Mouse (Mus musculus) cerebellum, postnatal 14 days (tissue): ENCODE measurements around the gene Tprn.

ENCODE experiments used
- DNase-seq, 2 experiments: peaks; one replicate each; pipeline ENCODE4 v3.0.0; 2021; ENCODE audit warnings: mixed read lengths in 2 of 2

Tprn gene

DNA sequence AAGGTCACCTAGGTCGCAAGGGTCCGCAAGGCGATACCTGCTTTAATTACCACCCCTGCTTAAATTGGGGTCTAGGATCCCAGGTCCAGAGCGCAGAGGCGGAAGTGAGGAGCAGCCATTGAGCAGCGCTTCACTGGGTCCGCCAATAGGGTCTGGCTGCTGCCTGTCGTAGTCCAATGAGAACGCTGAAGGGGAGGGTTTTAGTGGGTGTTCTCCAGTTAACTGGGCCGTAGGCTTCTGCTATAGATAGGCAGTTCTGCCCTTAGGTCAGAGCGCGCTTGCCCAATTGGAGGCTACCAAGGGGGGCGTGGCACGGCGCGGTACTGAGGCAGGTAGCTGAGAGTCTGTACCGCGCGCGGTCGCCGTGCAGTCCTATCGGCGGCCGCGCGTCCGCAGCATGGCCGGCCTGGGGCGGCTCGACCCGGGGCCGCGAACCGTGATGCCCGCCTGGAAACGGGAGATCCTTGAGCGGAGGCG is at the start of gene Tprn:
Tprn (plus strand) TSS at position 328 of the 477 bp plus-strand sequence.
- peak; percentile 98 for DNase-seq

DNA sequence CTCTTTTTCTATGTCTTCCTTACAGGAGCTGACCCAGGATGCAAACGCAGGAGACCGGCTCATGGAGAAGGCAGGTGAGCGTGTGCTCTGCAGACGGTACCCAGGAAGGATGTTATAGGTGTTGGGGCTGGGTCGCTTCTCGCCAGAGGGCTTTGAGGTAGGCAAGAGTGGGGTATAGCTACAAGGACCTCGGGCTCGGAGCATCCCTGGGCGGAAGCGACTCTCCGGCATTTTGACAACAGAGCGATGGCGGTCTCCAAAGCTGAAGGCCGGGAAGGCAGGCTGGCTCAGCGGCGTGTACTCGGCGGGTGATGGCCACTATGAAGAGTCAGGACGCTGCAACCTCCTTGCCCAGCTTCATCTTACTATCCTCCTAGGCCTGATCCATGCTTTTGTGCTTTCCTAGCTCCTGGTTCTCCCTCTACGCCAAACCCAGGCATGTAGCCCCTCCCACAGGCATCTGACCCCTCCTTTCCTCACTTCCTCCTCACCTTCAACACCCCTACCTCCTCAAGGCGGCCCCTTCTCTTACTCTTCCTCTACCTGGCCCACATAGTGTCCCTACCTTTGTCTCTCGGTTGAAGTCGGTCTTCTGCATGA is 49.1 kb upstream of the Tprn start:
- no peak for DNase-seq

- DNase-seq: no peak
Observed at GRCm38 (mm10) chr2:25214444-25214843, 48.0 kb upstream of the Tprn start, which contains the start of gene Stpg3. TSS of gene Stpg3 (minus strand) at chr2:25214637.

DNA sequence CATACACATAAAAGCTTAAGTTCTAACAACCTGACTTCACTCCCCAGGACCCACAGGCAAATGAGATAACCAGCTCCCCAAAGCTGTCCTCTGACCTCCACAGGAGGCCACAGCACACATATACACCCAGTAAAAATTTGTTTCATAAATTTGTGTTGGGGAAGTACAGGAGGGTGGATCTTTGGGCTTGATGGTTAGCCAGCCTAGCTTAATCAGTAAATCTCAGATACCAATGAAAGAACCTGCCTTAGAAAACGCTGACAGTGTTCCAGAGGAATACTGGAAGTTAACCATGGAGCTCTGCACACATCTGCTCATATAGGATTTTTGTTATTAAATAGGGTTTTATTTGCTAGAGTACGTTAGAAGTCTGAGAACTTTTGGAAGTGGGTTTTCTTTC is 44.8 kb upstream of the Tprn start:
- no peak for DNase-seq

- no peak for DNase-seq
Observed at GRCm38 (mm10) chr2:25218445-25218844, 44.0 kb upstream of the Tprn start, which contains the start of gene Fam166a. TSS of gene Fam166a (plus strand) at chr2:25218745.

DNA sequence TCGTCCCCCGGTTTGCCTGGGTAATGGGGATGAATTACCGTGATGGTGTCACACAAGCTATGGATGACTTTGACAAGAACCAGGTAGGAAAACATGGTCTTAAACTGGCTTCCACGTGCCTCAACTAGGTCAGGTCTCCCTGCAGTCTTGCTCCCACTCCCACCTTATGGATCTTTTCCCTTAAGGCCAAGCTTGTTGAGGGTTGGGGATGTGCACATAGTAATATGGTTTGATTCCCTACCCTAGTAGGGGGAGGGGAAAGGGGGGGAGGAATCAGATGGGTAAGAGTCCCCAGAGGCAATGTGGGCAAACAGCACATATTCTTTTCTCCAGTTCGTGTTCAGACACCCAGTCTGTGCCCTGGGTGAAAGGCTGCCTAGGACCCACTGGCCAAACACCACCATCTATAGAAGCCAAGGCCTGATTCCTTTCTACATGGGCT is 41.1 kb upstream of the Tprn start:
- no peak for DNase-seq

- peak; percentile 73 to 81 for DNase-seq
Observed at GRCm38 (mm10) chr2:25223681-25224491, 38.5 kb upstream of the Tprn start.

DNA sequence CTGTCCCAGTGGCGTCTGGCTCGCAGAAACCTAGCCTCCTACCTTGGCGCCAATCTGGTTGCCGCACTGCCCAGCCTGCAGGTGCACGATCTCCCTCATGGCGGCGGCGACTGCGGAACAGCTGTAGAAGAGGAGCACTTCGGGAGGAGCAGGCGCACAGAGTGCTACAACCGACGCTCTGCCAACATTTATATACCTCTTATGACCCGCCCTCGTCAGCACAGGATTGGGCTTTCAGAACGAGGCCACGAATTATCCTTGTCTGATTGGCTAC is 38.0 kb upstream of the Tprn start, which contains the start of gene Tubb4b:
Tubb4b (minus strand) TSS at position 211 of the 274 bp plus-strand sequence.
- no peak for DNase-seq

GRCm38 (mm10) chr2:25224766-25225752 is 37.4 kb upstream of the Tprn start:
- DNase-seq: peak; percentile 97 to 98

DNA sequence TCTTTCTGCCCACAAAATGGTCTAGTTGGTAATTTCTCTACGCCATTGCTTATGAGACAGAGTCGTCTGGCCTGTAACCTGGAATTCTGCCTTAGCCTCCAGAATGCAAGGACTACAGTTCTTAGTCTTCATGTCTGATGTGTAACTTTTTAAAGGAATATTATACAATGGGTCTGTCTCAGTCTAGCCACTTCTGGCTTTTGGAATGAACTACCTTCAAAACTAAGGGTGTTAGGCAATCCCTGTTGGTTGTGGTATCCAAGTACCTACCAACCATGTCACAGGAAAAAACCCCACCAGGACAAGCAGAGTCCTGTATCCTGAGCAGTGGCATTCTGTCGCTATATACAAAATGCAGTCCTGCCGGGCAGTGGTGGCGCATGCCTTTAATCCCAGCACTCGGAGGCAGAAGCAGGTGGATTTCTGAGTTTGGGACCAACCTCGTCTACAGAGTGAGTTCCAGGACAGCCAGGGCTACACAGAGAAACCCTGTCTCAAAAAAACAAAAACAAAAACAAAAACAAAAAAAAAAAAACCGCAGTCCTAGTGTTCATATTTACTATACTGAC is 36.5 kb upstream of the Tprn start:
- DNase-seq: peak in 1 of 2 experiments; percentile 12

DNA sequence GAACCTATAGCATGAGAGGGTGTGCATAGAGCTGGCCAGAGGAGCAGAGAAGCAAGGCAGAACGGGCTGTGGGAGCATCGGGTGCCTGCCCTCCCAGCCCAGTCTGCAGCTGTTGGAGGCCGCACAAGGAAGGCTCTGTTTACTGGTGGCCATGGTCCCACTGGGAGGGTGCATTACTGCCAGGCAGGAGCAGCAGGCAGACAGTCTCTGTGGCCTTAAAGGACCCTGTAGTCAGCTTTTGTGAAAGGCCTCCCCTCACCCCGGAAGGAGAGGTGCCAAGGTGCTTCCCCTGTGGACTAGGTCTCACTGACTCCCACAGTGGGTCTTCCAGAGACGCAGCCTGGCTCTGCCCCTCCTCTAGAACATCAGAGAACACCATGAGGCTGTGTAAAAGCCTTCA is 35.6 kb upstream of the Tprn start:
- peak in 1 of 2 experiments; percentile 42 for DNase-seq

DNA sequence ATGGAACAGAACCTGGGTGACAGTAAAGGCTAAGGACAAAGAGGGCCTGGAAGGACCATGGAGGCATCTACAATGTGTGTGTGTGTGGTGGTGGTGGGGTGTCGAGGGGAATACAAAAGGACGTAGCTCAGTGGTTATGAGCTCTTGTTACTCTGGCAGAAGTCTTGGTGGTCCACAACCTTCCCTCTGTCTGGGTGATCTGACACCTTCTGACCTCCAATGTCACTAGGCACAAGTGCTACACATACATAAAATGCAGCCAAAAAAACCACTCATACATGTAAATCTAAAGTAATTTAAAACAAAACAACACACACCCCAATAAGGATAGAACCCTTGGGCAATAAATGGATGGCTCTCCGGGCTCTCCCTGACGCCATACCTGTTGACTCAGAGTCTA is 35.0 kb upstream of the Tprn start:
- DNase-seq: no peak

DNA sequence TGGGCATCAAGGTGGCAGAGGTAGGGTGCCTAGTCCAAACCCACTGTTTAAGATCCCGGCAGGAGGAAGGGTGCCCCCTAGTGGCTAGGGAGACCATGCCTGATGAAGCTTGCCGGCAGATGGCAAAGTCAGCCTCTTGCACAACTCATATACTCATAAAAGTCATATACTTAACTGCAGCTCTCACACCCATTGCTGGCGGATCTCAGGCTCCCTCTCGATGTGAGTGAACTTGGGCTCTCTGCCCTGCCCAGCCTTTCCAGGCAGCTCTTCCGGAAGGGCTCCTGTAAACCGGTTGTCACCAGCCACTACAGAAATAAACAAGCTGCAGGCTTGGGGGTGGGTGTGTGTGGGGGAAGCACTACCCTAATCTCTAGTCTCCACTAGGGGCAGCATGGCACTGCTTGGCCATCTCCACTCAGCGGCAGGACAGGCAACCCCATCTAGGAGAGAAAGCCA is 34.0 kb upstream of the Tprn start:
- peak; percentile 89 to 92 for DNase-seq

GRCm38 (mm10) chr2:25228995-25229530 is 33.4 kb upstream of the Tprn start:
- DNase-seq: peak in 1 of 2 experiments; percentile 42

DNA sequence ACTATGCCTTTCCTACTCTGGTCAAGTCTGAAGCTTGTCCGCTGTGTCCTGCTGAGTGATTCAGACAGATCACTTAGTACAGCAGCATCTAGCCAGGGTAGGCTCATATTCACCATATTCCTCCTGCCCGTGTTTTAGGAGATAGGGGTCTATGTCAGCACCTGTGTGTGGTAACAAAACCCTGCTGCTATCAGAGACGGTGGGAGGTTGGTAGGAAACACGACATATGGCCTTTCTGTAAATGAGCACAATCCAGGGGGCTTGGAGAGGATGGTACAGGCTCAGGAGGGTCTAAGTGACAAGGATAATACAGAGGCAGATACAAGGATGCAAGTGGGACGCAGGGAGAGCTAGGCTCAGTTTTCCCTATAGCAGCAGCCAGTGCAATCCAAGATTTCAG is 32.8 kb upstream of the Tprn start:
- no peak for DNase-seq

GRCm38 (mm10) chr2:25230581-25230980 is 31.8 kb upstream of the Tprn start:
- DNase-seq: no peak

DNA sequence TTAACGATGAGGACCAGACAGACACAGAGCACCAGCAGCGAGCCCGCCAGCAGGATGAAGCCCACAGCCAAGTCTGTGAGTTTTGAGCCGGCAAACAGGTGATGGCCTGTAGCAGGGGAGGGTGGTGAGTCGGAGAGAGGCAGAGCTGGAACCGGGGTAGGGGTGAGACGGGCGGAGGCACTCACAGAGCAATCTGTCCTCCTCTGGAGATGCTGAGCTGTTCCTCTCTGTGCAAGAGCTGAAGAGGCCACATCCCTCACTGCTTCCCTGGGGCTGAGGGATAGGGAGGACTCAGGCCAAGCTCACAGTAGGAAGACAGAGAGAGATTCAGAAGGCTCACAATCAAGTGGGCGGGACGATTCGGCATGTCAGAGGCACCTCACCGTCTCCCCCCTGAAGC is 31.4 kb upstream of the Tprn start:
- DNase-seq: no peak

DNA sequence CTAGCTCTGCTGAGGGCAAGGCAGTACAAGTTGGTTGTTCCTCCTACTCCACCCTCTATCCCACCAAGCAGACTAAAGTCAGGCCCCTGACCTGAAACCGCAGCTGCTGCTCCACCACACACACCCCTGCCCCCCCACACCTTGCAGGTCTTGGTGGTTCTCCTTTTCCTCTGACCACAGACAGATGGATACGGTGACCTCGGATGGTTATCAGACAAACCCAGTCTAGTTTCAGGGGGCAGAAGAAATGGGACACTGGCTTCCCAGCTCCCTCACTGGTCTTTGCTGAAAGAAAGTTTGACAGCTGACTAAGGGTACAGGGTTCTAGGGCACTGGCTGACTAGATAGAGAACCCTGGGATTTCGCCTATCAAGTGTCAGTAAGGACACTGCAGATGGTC is 29.0 kb upstream of the Tprn start:
- no peak for DNase-seq

- no peak for DNase-seq
Observed at GRCm38 (mm10) chr2:25234050-25234449, 28.4 kb upstream of the Tprn start, which contains the start of gene Slc34a3. TSS of gene Slc34a3 (minus strand) at chr2:25234364.

GRCm38 (mm10) chr2:25234551-25235220 is 27.7 kb upstream of the Tprn start:
- DNase-seq: no peak

DNA sequence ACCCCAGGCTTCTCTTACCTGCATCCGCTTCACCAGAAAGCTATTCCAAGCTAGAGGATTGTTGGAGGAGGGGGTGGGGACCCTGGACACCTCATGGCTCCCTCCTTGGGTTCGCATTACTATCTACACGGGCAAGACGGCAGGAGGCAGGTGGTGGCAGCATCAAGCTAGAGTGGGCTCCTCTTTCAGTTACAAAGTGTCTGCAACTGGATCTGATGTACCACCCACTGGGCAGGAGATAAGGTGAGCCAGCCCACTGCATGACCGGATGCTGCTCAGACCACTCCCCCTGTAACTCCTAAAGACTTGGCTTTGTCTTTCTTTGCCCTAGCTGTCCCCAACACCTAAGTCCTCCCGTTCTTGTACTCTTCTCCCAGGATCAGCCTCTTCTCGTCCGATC is 25.8 kb upstream of the Tprn start, which contains the start of gene Rnf224:
Rnf224 (minus strand) TSS at position 174 of the 400 bp plus-strand sequence.
- DNase-seq: no peak
